ENCODE assay signal across 8 mouse cellular contexts in the genomic region with DNA sequence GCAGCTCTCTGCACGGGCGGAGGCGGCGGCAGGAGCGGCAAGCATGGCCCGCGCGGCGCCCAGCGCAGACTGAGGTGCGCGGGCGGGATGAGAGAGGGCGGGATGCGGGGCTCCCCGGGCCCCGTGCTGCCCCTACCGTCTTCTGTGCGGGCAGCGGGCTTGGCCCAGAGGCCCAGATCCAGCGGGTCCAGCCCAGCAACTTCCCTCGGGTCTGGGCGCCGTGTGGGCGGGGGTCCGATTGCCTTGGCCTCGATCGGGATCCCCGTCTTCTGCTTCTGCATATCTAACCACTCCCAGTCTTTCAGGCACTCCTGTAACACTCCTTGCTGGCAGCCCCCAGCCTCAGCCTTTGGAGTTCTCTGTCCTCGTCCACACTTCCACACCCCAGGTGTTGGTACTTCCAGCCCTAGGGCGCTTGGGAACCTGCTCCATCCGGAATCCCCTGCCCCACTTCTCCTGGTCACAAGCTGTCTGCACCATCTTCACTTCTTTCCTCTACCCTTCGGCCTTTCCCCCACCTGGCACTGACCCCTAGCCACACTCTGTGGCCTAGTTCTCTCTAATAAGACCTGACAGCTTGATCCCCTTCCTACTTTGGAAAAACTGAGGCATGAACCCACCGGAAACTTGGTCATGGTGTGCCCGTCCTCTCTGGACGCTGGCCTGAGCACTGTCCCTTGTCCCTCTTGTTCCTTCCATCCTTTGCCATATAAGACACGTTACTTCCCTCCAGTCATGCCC. TPM values are rescaled to one million over a fixed set of nuclear protein-coding genes. Genes with fewer than 3 reads are reported as not detected.
DNase-seq lines count a peak whose midpoint lies in the region; ATAC-seq and TF ChIP-seq lines count a peak whose summit lies in the region.

No protein-coding gene starts in this region.

- no peaks in the 10 kb centered on the region for H3K9me3 ChIP-seq in liver, embryonic 16.5 days (replicated peaks; ENCODE audit: control insufficient read depth, low read length)

- peak overlapping the region; percentile 95 for H3K4me3 ChIP-seq in layer of hippocampus, adult 2 months
- peak overlapping the region; percentile 68 for H3K4me3 ChIP-seq in bone marrow macrophage, adult 2 months (ENCODE audit: insufficient read depth, low read length)
- H3K4me3 ChIP-seq in liver, embryonic 16.5 days (ENCODE audit: low read depth, low read length) = peak overlapping the region; percentile 88

- no peak for TF ChIP-seq POLR2A in bone marrow macrophage, adult 2 months (IDR thresholded peaks at IDR 0.05; ENCODE audit: borderline replicate concordance, low read depth, low read length)

- 3% methylated on average over 36 of the region's 37 CpGs for WGBS in liver, embryonic 16.5 days (ENCODE audit: insufficient replicate concordance)

- peak overlapping the region; percentile 75 for H3K4me2 ChIP-seq in liver, embryonic 16.5 days (ENCODE audit: low read depth, low read length)

- peaks cover 3% of the 10 kb centered on the region for H3K36me3 ChIP-seq in liver, embryonic 16.5 days (ENCODE audit: control insufficient read depth, insufficient read depth)

- H3K27ac ChIP-seq in layer of hippocampus, adult 2 months = peak overlapping the region; percentile 98
- H3K27ac ChIP-seq in bone marrow macrophage, adult 2 months (ENCODE audit: insufficient read depth, low read depth, low read length) = no peak overlapping the region
- H3K27ac ChIP-seq in liver, embryonic 16.5 days (ENCODE audit: low read length) = peak overlapping the region; percentile 93

- intact Hi-C loops in heart, postnatal 10 days (cut with DNase I) = loop anchor here (1.0 kb wide), 2 partner anchors 9 to 45 kb away; no protein-coding TSS in a partner anchor

- peak overlapping the region; percentile 92 for H3K9ac ChIP-seq in liver, embryonic 16.5 days (ENCODE audit: low read depth, low read length)

- peak in 1 of 2 experiments; percentile 31 for DNase-seq in layer of hippocampus, adult 2 months (ENCODE audit: low spot score in 2 of 2)
- DNase-seq in layer of hippocampus, adult 9-10 months (ENCODE audit: low spot score) = no peak
- DNase-seq in ES-CJ7 (ENCODE audit: low read depth, low spot score) = peak; percentile 72
- peak; percentile 52 to 64 for DNase-seq in heart, postnatal 10 days
- DNase-seq in testis, postnatal 10 days (ENCODE audit: low spot score) = peak; percentile 81
- no peak for DNase-seq in adrenal gland, adult 2 months

- peaks cover 32% of the 10 kb centered on the region for H3K4me1 ChIP-seq in bone marrow macrophage, adult 2 months (ENCODE audit: control insufficient read depth, insufficient read depth, low read length)
- peaks cover 53% of the 10 kb centered on the region for H3K4me1 ChIP-seq in liver, embryonic 16.5 days (ENCODE audit: control insufficient read depth, low read depth, low read length)

- H3K27me3 ChIP-seq in liver, embryonic 16.5 days (ENCODE audit: control insufficient read depth, insufficient read depth, low read depth, low read length) = no peaks in the 10 kb centered on the region

- peak; percentile 11; the same call in 1 of the 2 replicates for TF ChIP-seq CTCF in layer of hippocampus, adult 2 months (conservative IDR thresholded peaks at IDR 0.05)
- 0 out of 2 replicates have a peak, but pooled peaks have one; percentile 5 for TF ChIP-seq CTCF in bone marrow macrophage, adult 2 months (IDR thresholded peaks at IDR 0.05; ENCODE audit: low read depth, low read length)

- peak; percentile 2 for ATAC-seq in liver, embryonic 16.5 days (ENCODE audit: low read depth)

RNA-seq across cellular contexts. Expression of gene St3gal2, which starts 0.5 kb away (rescaled TPM):
- 100 to 1,000 TPM in 1 of 2 experiments, 10 to 100 TPM in 1; 95.1 to 104 TPM for total RNA-seq in layer of hippocampus, adult 2 months (2021)
- polyA plus RNA-seq in bone marrow macrophage, adult 2 months (2012; ENCODE audit: insufficient read depth, insufficient read length, missing spikeins) = 12.4 and 13.3 TPM in 2 replicates
- 10 to 100 TPM; 34.4 to 45.3 TPM for total RNA-seq in heart, postnatal 10 days (2021)
- polyA plus RNA-seq in liver, embryonic 16.5 days (2015; fragmentation: Nextera tagmentation; extraction: Ambion mirVana) = 21.0 and 23.7 TPM in 2 replicates
- total RNA-seq in adrenal gland, adult 2 months (2021) = 10 to 100 TPM; 14.2 to 29.5 TPM
- 19.4 and 20.2 TPM in 2 replicates for polyA plus RNA-seq in adrenal gland, adult 2 months (2012; rRNA removed)

RNA-seq across cellular contexts. Expression of gene Fuk, which starts 17.9 kb away (rescaled TPM):
- 10 to 100 TPM; 23.5 to 29.0 TPM for total RNA-seq in layer of hippocampus, adult 2 months (2021)
- 4.8 and 6.2 TPM in 2 replicates for polyA plus RNA-seq in bone marrow macrophage, adult 2 months (2012; ENCODE audit: insufficient read depth, insufficient read length, missing spikeins)
- total RNA-seq in heart, postnatal 10 days (2021) = 1 to 10 TPM; 6.8 to 8.6 TPM
- polyA plus RNA-seq in liver, embryonic 16.5 days (2015; fragmentation: Nextera tagmentation; extraction: Ambion mirVana) = 2.7 and 2.9 TPM in 2 replicates
- 10 to 100 TPM in 1 of 2 experiments, 1 to 10 TPM in 1; 6.7 to 11.5 TPM for total RNA-seq in adrenal gland, adult 2 months (2021)
- polyA plus RNA-seq in adrenal gland, adult 2 months (2012; rRNA removed) = 20.4 and 22.0 TPM in 2 replicates

Comparison
In these comparisons a context has a peak if more than half of its experiments do, and no peak if none do; other contexts are left out.
1. DNase-seq: peak in ES-CJ7 (single experiment), heart, postnatal 10 days (2 of 2) and testis, postnatal 10 days (single experiment); none in layer of hippocampus, adult 9-10 months (single experiment) and adrenal gland, adult 2 months (single experiment).
2. Peak in every context shown above with its lines, with median percentiles within 50 percentile points of each other: H3K4me3 ChIP-seq.